Mouse (Mus musculus) lung, postnatal 36 days (tissue): ENCODE results near the gene Bex6.

Source experiments
- DNase-seq: peaks from one replicate; pipeline ENCODE4 v3.0.0; 2022; ENCODE audit warnings: mixed read lengths

Bex6 gene

GRCm38 (mm10) chr16:32179333-32179901 lies at the start of gene Bex6:
Bex6 (plus strand) TSS chr16:32179823.
- no peak for DNase-seq

- DNase-seq, result peak; percentile 86
Measured at GRCm38 (mm10) chr16:32130190-32130826, 49.3 kb upstream of the Bex6 start.

- DNase-seq, result no peak
Measured at GRCm38 (mm10) chr16:32133148-32133547, 46.5 kb upstream of the Bex6 start.

GRCm38 (mm10) chr16:32135842-32136357 lies 43.7 kb upstream of the Bex6 start:
- no peak for DNase-seq

GRCm38 (mm10) chr16:32138954-32139353 lies 40.7 kb upstream of the Bex6 start:
- no peak for DNase-seq

GRCm38 (mm10) chr16:32143766-32144165 lies 35.9 kb upstream of the Bex6 start:
- DNase-seq, result no peak

DNA sequence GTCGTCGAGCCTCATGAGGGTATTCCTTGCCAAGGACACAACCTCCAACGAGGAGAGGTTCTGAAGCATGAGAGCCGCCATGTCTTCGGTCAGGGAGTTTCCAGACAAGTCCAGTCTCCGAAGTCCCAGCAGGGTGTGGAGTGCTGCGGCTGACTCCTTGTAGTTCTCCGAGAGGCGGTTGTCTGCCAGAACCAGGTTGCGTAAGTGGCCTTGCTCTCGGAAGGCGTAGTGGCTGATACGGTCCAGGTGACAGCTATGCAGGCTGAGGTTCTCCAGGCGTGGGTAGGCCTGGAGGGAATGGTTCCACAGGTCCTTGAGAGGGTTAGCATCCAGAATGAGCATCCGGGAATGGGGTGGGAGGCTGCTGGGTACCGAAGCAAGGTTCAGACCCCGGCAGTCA lies 35.0 kb upstream of the Bex6 start:
- DNase-seq, result no peak

- no peak for DNase-seq
Measured at GRCm38 (mm10) chr16:32147589-32148207, 31.9 kb upstream of the Bex6 start.

GRCm38 (mm10) chr16:32153976-32154375 lies 25.6 kb upstream of the Bex6 start:
- DNase-seq, result no peak

DNA sequence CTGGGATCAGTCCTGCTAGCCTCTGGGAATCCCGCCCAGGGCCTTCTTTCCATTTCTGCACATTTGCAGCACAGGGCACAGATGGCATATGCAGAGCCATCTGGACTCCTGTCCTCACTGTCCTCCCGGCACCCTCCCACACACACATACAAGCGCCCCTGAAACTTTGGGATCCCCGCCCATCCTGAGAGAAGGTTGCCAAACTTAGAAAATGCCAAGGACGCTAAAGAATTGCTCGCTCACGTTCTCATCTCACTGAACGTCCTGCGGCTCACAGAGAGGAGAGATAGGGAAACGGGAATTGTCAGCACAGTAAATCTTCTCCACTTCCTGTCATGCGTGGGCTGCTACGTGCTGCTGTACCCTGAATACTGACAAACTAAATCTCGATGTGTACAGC lies 25.2 kb upstream of the Bex6 start:
- DNase-seq, result no peak

DNA sequence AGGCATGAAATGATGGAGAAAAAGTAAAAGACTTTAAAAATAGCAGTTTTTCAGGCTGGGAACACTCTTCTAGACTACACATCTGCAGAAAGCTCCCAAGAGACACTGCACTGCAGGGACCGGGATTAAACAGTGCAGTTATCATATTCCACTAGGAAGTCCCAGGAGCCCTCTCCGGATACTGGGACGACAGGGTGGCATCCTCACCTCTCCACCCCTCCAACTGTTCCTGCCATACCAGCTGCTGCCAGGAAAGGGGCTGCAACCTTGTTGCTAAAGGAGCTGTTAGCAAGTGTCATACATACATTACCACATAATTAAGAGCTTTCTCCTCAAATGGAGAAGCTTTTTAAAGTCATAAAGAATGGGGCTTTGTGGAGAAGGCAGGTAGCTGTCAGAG lies 22.9 kb upstream of the Bex6 start:
- no peak for DNase-seq

GRCm38 (mm10) chr16:32157369-32157768 lies 22.3 kb upstream of the Bex6 start:
- DNase-seq, result no peak

- no peak for DNase-seq
Measured at GRCm38 (mm10) chr16:32158966-32159365, 20.7 kb upstream of the Bex6 start.

DNA sequence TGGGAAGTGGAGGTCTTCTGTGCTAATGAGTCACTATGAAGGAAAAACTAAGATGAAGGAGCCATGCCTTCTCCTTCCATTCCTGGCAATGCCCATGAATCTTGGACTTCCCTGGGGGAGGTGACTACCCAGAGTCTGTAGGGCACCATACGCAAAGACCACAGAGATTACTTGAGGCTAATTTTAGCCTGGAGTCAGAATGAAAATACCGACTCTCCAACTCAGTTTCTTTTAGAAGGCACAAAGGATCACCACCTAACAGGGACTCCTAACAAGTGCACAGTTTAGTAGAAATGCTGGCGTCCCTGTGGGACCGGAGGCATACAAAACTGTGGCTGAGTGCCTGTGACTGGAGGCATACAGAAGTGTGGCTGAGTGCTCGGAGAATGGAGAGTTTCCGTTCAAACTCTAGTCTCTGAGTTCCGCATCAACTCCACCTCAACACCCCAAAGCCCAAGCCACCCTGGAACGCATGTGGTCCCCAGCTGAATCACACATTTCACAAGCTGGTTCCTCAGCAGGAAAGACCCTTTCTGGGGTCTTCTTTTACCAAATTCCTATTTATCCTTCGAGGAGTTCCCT lies 18.8 kb upstream of the Bex6 start:
- DNase-seq, result no peak

DNA sequence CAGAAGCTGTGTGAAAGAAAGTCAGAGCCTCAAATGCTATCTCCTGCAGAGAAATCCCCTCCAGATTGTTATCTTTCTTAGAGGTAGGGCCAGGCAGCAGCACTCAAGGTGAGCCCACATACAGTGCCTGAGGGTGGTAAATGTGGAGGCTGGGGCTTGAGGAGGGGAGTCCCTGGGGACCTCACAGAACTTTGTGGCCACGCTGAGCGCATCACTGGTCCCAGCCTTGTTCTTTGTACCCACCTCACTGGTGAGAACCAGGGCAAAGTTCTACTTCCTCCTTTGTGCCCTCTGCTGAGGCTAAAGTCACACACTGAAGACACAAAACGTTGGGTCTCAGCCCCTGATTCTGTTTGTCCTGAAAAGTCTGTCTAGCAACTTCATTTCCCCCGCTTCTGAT lies 16.2 kb upstream of the Bex6 start:
- DNase-seq, result peak; percentile 59

DNA sequence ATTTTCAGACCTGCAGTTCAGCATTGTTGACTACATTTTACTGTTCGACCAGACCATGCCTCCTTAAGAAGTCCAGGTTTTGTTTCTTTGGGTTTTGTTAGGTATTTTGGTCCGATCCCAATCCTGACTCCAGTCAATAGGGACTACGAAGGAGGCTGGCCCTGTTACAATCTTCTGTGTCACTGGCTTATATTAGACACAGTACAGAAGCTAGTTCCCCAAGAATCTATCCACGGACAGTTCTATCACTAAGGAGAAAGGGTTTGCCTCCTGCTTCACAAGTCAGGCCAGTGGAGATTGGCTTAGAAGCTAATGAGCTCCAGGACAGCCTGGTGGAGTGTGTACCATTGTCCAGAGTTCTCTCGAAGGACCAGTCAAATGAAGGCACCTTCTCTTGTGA lies 15.7 kb upstream of the Bex6 start:
- no peak for DNase-seq

GRCm38 (mm10) chr16:32164396-32165027 lies 15.1 kb upstream of the Bex6 start:
- no peak for DNase-seq

- DNase-seq, result peak; percentile 77
Measured at GRCm38 (mm10) chr16:32165281-32165821, 14.3 kb upstream of the Bex6 start, which contains the start of gene Nrros. Nrros (minus strand) TSS chr16:32165594.

DNA sequence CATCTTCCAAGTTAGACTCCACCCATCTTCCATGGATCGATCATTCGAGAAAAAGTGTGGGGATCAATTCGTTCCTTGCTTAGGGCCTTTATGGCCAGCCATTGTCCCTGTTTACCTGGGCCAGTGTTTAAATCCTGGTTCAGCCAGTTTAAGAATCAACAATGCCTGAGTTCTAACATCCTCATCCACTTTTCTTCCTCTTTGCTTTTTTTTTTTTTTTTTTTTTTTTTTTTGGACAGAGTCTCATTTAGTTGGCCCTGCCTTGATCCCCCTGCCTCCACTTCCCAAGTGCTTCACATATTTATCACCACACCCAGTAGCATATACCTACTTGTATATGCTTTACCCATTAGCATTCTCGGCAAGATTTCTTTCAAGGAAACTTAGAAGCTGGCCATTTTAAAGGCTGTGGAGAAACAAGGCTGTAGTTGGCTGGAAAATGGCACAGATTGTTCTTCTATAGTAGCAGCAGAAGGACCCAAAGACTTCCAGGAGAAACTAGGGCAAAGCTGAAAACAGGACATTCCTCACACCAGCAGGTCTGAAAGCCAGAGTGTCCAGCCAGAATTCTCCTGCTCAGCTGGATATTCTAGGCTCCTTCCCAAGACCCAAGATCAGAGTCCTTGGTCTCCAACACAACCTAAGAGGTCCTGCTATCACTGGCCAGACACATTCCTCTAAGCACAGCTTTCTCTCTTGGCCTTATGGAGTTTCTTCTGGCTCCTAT lies 11.6 kb upstream of the Bex6 start:
- no peak for DNase-seq

DNA sequence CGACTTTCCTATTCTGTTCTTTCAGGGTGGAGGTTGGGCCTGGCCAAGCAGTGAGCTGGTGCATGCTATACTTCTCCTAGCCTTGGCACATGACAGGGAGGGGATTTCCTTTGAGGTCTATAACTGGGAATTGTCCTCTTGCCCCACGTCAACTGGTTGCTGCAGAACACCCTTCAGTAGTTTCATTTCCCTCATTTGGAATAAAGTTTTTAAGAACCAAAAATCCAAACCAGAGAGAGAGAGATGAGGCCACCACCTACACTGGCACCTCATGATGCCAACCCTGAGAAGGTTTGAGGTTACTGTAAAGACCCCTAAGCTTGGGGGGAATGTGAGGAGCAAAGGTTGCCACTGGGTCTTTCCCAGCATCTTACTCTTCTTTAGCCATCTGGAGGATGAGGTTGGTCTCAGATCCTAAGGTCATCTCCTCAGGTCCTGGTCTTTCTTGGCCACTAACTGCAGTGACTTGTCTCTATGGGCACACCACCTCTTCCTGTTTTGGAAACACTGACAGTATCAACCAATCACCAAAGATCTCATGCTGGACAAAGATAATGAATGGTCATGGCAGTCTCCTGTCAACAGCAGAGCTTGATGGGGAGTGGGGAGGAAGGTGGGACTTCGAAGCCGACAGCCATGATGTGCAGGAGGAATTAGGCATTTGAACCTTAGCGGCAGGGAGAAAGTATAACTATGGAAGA lies 8.4 kb upstream of the Bex6 start:
- DNase-seq, result peak; percentile 46

DNA sequence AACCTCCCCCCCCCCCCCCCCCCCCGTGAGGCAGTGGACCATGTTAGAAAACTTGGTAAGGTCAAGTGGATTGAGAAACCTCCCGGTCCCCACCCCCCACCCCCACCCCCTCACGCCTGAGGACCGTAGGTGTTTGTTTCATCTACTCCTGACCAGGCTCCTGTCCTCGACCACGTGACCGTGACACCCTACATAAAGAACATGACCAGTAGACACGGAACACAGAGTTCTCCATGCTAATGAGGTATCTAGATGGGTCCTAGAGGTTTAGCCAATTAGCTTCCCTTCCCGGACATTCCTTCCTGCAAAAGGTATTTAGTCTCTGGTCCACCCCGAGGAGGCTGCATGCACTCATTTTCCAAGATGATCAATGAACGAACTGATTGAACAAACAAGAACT lies 6.2 kb upstream of the Bex6 start:
- DNase-seq, result no peak
